Mouse (Mus musculus): ENCODE data around the gene Tmem220. TPM values are rescaled to one million over a fixed set of nuclear protein-coding genes. Genes with fewer than 3 reads are reported as not detected.

Tmem220 gene
- total RNA-seq (2023): 1 to 10 TPM; 1.1 to 1.6 TPM

DNA sequence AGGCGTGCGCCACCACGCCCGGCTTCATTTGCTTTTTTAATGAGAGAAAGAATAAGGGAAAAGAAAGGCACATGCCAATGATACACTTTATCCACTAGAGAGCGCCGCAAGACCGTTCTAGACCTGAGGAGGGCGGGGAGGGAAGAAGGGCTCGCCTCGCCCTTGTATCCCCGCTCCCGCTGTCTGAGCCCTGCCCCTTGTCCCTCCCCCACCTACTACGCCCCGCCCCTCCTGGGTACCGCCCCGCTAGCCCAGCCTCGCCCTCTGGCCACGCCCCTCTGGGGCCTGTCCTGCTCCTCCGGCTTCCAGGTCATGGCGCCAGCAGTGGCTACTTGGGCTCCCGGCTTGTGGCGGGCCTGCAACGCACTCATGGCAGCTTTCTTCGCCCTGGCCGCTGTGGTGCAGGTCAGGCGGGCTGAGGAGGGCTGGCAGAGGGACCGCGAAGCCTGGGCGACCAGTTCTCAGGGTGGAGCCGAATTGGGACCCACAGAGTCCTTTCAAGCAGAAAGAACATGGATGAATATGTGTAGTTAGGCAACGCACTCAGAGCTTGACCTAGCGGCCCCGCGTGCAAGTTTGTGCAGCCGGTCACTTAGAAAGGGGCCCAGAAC is at the start of gene Tmem220:
Gene Tmem220 (plus strand): TSS at position 288 of the 611 bp plus-strand sequence.

DNA sequence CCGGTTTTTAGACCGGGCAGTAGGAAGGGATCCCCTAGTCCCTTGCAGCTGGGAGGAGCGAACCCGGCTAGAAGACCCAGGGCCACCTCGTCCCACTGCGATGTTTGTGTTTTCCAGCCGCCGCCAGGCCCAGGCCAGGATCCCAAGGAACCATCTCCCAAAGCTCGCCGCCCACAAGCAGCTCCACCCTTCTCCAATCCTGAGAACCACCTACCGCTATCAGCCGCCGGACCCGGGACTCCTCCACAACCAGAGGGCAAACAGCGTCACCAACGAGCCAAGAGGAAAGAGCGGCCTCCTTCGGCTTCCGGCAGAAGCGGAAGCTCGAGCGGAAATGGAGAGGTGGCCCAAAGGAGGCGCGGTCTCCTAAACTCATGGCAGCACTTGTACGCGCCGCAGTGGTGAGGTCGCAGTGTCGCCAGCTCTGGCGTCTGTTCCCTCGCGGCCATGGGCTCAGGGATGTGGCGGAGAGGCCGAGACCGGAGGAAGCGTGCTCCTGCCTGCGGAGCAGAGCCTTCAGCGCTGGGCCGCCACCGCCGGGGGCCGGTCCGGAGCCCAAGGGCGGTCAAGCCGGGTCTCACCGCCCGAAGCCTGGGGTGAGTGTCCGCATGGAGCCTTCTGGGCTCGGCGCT is 27.5 kb downstream of the Tmem220 start, which contains the start of the genes Adprm and Sco1:
Gene Adprm (minus strand): TSS at position 274 of the 632 bp plus-strand sequence.
Gene Sco1 (plus strand): TSS at position 350 of the 632 bp plus-strand sequence.

DNA sequence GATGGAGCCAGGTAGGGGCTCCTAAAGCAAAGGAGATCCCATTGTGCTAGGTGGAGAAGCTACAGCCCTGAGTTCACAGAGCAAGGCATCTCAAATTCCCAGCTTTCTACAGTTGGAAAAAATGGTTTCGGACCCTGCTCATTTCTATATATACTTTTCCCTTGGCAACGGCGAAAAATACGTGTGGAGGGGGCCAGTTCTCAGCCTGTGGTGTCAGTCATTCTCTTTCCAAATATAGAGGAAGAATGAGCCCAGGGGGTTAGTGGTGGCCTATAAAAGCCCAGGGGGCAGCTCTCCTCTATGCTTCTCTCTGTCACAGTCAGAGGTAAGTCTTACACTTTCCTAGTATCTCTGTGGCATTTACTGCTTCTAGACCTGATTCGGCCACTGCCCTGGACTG is 53.0 kb downstream of the Tmem220 start, which contains the start of gene Myh3:
Gene Myh3 (plus strand): TSS at position 301 of the 400 bp plus-strand sequence.

Other genes starting within 250 kb of the Tmem220 start
- gene Pirt, start 113.2 kb upstream of the Tmem220 start, total RNA-seq (2023): not detected
- gene Tmem238l, start 68.5 kb upstream of the Tmem220 start, total RNA-seq (2023): not detected
- 10 to 100 TPM; 22.6 TPM for gene Adprm, start 27.4 kb downstream of the Tmem220 start, total RNA-seq (2023)
- gene Sco1, start 27.5 kb downstream of the Tmem220 start, total RNA-seq (2023): 1 to 10 TPM; 4.9 to 5.8 TPM
- gene Myh3, start 53.1 kb downstream of the Tmem220 start, total RNA-seq (2023): not detected
- under 1 TPM; 0.07 to 0.09 TPM for gene Myh2, start 145.9 kb downstream of the Tmem220 start, total RNA-seq (2023)
- not detected for gene Myh1, start 174.9 kb downstream of the Tmem220 start, total RNA-seq (2023)
- under 1 TPM in 1 of 2 experiments, not detected in 1; 0.07 TPM for gene Myh4, start 212.9 kb downstream of the Tmem220 start, total RNA-seq (2023)